Mouse (Mus musculus): ENCODE measurements at regions not wholly inside any gene's neighbourhood (a gene's known extent, or its start where the extent isn't known, plus 50 kb on each side); places are given as distances from the start of the nearest gene placed in this dataset.

DNA sequence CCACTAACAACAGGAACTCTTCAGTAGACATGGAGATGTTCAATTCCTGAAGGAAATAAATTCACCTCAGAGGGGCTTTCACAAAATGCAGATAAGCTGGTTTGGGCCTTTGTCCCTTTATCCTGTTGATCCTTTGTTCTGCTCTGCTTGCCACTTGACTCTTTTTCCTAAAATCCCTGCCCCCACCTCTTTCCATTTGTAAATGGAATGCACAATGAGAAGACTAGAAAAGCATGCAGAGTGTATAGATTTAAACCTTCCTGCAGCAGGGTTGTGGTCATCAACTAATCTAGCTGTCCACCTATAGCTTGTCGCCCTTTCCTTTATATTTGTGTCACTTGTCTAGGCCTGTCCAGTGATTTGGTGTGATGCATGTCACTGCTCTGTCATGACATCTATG, 159.8 kb upstream of the Vrk2 start:
- Histone ChIP-seq H3K27me3 (replicated peaks) (no peaks in the 10 kb centered on the region), H3K4me2 (ENCODE audit: insufficient read depth, low read depth, poor library complexity, severe bottlenecking) (no peak overlapping the region), H3K79me2 (replicated peaks; ENCODE audit: control insufficient read depth, extremely low read depth, insufficient read depth, poor library complexity, severe bottlenecking) (no peaks in the 10 kb centered on the region), H3K4me3 (replicated peaks in 1 of 3; ENCODE audit: low read depth in 2 of 3, low read length in 2 of 3, poor library complexity in 1 of 3) (no peak overlapping the region), H3K27ac (ENCODE audit: insufficient read depth, low read depth) (no peak overlapping the region), H3K9me3 (replicated peaks; ENCODE audit: low read length) (no peaks in the 10 kb centered on the region), H3K4me1 (ENCODE audit: control insufficient read depth in 1 of 2, insufficient read depth in 2 of 2) (peaks cover 4 to 10% of the 10 kb centered on the region in 2 experiments; a peak in 2 of 4 replicates), H3K36me3 (replicated peaks in 1 of 2; ENCODE audit: control insufficient read depth in 1 of 2, insufficient read depth in 1 of 2, low read length in 1 of 2) (no peaks in the 10 kb centered on the region), H3K9ac (ENCODE audit: insufficient read depth, low read depth) (no peak overlapping the region)
- in situ Hi-C loops (cut with MboI; ENCODE audit: low pct_ligation_motif_present, low pct_unique_long_range_greater_than_20kb, low sequenced_read_pairs) (no loop called here), dilution Hi-C loops (cut with MboI; ENCODE audit: extremely low pct_ligation_motif_present, extremely low pct_unique_long_range_greater_than_20kb, low sequenced_read_pairs) (no loop called here)
- no peak for TF ChIP-seq CTCF (conservative IDR thresholded peaks at IDR 0.05 in 1 of 2, IDR thresholded peaks at IDR 0.05 in 1 of 2; ENCODE audit: low read depth in 2 of 2, low read length in 2 of 2)
- TF ChIP-seq POLR2A (IDR thresholded peaks at IDR 0.05; ENCODE audit: low read depth, low read length): no peak
- TF ChIP-seq MEF2A (IDR thresholded peaks at IDR 0.05; ENCODE audit: borderline replicate concordance, low read depth, low read length): no peak
- no peak for TF ChIP-seq MAFK (IDR thresholded peaks at IDR 0.05; ENCODE audit: insufficient replicate concordance, low read length)
- TF ChIP-seq GABPA (IDR thresholded peaks at IDR 0.05; ENCODE audit: insufficient replicate concordance, low read depth, low read length): no peak
- TF ChIP-seq ZNF384 (IDR thresholded peaks at IDR 0.05; ENCODE audit: low read depth, low read length): no peak
- no peak for DNase-seq (ENCODE audit: extremely low read depth)

DNA sequence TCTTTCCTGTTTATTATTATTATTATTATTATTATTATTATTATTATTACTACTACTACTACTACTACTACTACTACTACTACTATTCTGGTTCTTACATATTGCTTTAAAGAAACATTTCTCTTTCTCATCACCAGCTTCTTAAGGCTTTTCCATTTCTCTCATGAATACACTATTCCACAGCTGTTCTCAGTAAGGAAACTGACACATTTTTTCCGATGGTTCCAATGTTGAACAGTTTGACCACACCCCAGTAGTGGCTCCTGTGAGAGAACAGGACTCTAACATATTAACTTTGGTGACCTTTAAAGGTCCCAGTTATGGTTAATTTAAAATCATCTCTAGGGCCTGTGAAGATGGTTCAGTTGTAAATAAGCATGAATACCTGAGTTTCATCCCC, 148.4 kb upstream of the Vrk2 start:
- no peaks in the 10 kb centered on the region for H3K27me3 ChIP-seq (replicated peaks)
- in situ Hi-C loops (cut with MboI; ENCODE audit: low pct_ligation_motif_present, low pct_unique_long_range_greater_than_20kb, low sequenced_read_pairs): no loop called here
- H3K9me3 ChIP-seq (replicated peaks; ENCODE audit: low read length): peaks cover 2% of the 10 kb centered on the region
- TF ChIP-seq IRF4 (IDR thresholded peaks at IDR 0.05; ENCODE audit: low read depth, low read length): no peak
- TF ChIP-seq MEF2A (IDR thresholded peaks at IDR 0.05; ENCODE audit: borderline replicate concordance, low read depth, low read length): no peak
- TF ChIP-seq CHD2 (IDR thresholded peaks at IDR 0.05; ENCODE audit: low read length): no peak
- no peak for TF ChIP-seq UBTF (IDR thresholded peaks at IDR 0.05; ENCODE audit: low read depth, low read length)
- TF ChIP-seq JUND (conservative IDR thresholded peaks at IDR 0.05; ENCODE audit: low read depth, low read length): peak; percentile 57; the same call in 1 of the 2 replicates
- TF ChIP-seq MAX (IDR thresholded peaks at IDR 0.05; ENCODE audit: low read length): no peak
- no peak for TF ChIP-seq NRF1 (IDR thresholded peaks at IDR 0.05; ENCODE audit: low read depth, low read length)
- TF ChIP-seq CTCF (conservative IDR thresholded peaks at IDR 0.05 in 1 of 2, IDR thresholded peaks at IDR 0.05 in 1 of 2; ENCODE audit: low read depth in 2 of 2, low read length in 2 of 2): no peak
- TF ChIP-seq TBP (conservative IDR thresholded peaks at IDR 0.05; ENCODE audit: low read depth, low read length): no peak
- no peak for TF ChIP-seq RCOR1 (conservative IDR thresholded peaks at IDR 0.05; ENCODE audit: low read depth, low read length)
- peak; percentile 56; the same call in 1 of the 2 replicates for TF ChIP-seq JUN (IDR thresholded peaks at IDR 0.05; ENCODE audit: insufficient read depth, low read depth, low read length)
- TF ChIP-seq TCF12 (IDR thresholded peaks at IDR 0.05; ENCODE audit: low read depth, low read length): no peak
- no peaks in the 10 kb centered on the region for H3K4me1 ChIP-seq (ENCODE audit: control insufficient read depth in 1 of 2, insufficient read depth in 2 of 2)
- H3K36me3 ChIP-seq (replicated peaks in 1 of 2; ENCODE audit: control insufficient read depth in 1 of 2, insufficient read depth in 1 of 2, low read length in 1 of 2): no peaks in the 10 kb centered on the region
- dilution Hi-C loops (cut with MboI; ENCODE audit: extremely low pct_ligation_motif_present, extremely low pct_unique_long_range_greater_than_20kb, low sequenced_read_pairs): no loop called here
- no peaks in the 10 kb centered on the region for H3K79me2 ChIP-seq (replicated peaks; ENCODE audit: control insufficient read depth, extremely low read depth, insufficient read depth, poor library complexity, severe bottlenecking)
- H3K4me2 ChIP-seq (ENCODE audit: insufficient read depth, low read depth, poor library complexity, severe bottlenecking): no peak overlapping the region
- H3K4me3 ChIP-seq (replicated peaks in 1 of 3; ENCODE audit: low read depth in 2 of 3, low read length in 2 of 3, poor library complexity in 1 of 3): no peak overlapping the region
- H3K9ac ChIP-seq (ENCODE audit: insufficient read depth, low read depth): no peak overlapping the region
- H3K27ac ChIP-seq (ENCODE audit: insufficient read depth, low read depth): no peak overlapping the region
- DNase-seq (ENCODE audit: extremely low read depth): peak; percentile 8
